Mouse (Mus musculus) forebrain, postnatal 0 days (tissue): ENCODE measurements around the gene Pced1b. TPM values are rescaled to one million over a fixed set of nuclear protein-coding genes. Genes with fewer than 3 reads are reported as not detected.

Experiments used
- ATAC-seq: fragments of 200-750 bp; cut with Nextera tagmentation; 2 replicates; pipeline ENCODE4 v1.8.0; 2017; ENCODE audit warnings: mild to moderate bottlenecking, moderate library complexity
- DNase-seq: peaks from one replicate; pipeline ENCODE4 v3.0.0-alpha.2; 2015
- H3K27ac ChIP-seq: fragments of 300-500 bp; sonication (generic); 2 replicates; pipeline ENCODE4 v1.5.1; 2014; ENCODE audit warnings: low read depth, mild to moderate bottlenecking, antibody characterized with exemption, low read length, moderate library complexity, mixed read lengths
- H3K27me3 ChIP-seq: fragments of 300-500 bp; sonication (generic); 2 replicates; pipeline ENCODE4 v1.6.1; 2014; ENCODE audit warnings: mild to moderate bottlenecking, low read length, mixed read lengths; ENCODE audit not compliant: insufficient read depth
- H3K36me3 ChIP-seq: fragments of 300-500 bp; sonication (generic); 2 replicates; pipeline ENCODE4 v1.6.1; 2014; ENCODE audit warnings: mild to moderate bottlenecking, moderate library complexity; ENCODE audit not compliant: insufficient read depth
- H3K4me1 ChIP-seq: fragments of 300-500 bp; sonication (generic); 2 replicates; pipeline ENCODE4 v1.6.1; 2014; ENCODE audit warnings: antibody characterized with exemption; ENCODE audit not compliant: insufficient read depth
- H3K4me2 ChIP-seq: fragments of 300-500 bp; sonication (generic); 2 replicates; pipeline ENCODE4 v1.6.1; 2014; ENCODE audit warnings: low read depth, mild to moderate bottlenecking, moderate library complexity
- H3K4me3 ChIP-seq: fragments of 300-500 bp; sonication (generic); 2 replicates; pipeline ENCODE4 v1.5.1; 2014; ENCODE audit warnings: low read depth, low read length, mixed read lengths
- H3K9ac ChIP-seq: fragments of 300-500 bp; sonication (generic); 2 replicates; pipeline ENCODE4 v1.6.1; 2014; ENCODE audit warnings: mild to moderate bottlenecking
- H3K9me3 ChIP-seq: fragments of 300-500 bp; sonication (generic); 2 replicates; pipeline ENCODE4 v1.6.1; 2016; ENCODE audit warnings: low read length
- CTCF ChIP-seq: sonication (generic); IDR thresholded peaks from 2 replicates; pipeline ENCODE4 v1.5.1; 2016; ENCODE audit warnings: antibody characterized with exemption, control low read depth, low read depth
- whole genome bisulfite sequencing: fragments of 180-500 bp; shearing (Covaris S2); extraction: QIAGEN DNeasy Blood & Tissue Kit; methylation state at CpG from one replicate; pipeline ENCODE4 v1.1.7; 2014; 5-methylcytosine and 5-hydroxymethylcytosine counted together
- polyA plus RNA-seq: library from polyadenylated mRNA; unstranded; fragments of >200 nt; fragmentation: Nextera tagmentation; extraction: Ambion mirVana; gene quantifications from 2 replicates; pipeline ENCODE4 v1.2.1, GENCODE M21; 2015
- total RNA-seq: library from RNA; depleted of rRNA; stranded (reverse); fragments of >200 nt; gene quantifications from 2 replicates; pipeline ENCODE4 v1.2.3, GENCODE M21; 2014; rRNA removed

The Pced1b gene
- total and polyA plus RNA-seq, 2 experiments from 2014 or later, result 4.4 to 6.9 TPM

DNA sequence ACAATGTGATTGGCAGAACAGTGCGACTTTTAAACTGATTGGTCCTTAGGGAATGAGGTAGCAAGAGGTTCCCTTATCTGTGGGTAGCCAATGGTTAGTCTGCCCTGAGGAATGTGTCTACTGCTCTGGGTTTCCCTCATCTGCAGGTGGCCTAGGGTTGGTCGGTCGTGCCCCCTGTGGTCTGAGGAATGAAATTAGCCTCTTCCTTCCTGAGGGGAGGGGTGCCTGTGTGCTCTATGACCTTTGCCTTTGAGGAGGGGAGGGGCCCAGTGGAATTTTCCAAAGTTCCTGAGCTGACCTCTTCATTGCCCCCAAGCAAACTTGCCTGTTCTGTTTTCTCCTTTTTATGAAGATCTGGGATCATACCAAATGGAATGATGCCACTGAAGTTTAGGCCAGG, 174.6 kb downstream of the Pced1b start:
- Histone ChIP-seq H3K27me3 (no peaks in the 10 kb centered on the region), H3K4me3 (no peak overlapping the region), H3K4me2 (no peak overlapping the region), H3K9me3 (no peaks in the 10 kb centered on the region), H3K9ac (no peak overlapping the region), H3K36me3 (no peaks in the 10 kb centered on the region), H3K27ac (no peak overlapping the region), H3K4me1 (no peaks in the 10 kb centered on the region)
- 74% methylated on average over 3 of the region's 3 CpGs for WGBS
- no peak for TF ChIP-seq CTCF
- DNase-seq (no peak), ATAC-seq (no peak)

- no peak for ATAC-seq
- no peak for TF ChIP-seq CTCF
- 84% methylated on average over 4 of the region's 4 CpGs for WGBS
Measured at GRCm38 (mm10) chr15:97422212-97422944, 175.5 kb downstream of the Pced1b start.

DNA sequence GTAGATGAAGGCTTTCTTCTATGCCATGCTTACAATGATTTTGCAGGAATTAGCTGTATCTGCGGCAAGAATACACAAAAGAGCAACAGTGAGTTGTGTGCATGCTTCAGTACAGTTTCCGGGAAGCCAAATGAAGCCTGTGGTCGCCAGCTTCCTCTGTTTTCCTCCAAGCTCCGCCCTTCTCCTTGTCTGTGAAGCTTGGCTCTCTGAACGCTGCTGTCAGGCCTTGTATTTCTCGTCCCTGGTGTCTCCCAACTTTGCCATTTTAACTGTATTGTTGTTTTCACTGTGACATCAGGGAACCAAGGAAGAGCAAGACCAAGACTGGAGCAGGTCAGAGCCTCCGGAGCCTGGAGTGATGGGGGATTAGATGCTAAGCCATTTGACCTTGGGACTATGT, 177.5 kb downstream of the Pced1b start:
- WGBS, result 51% methylated on average over 7 of the region's 7 CpGs
- Histone ChIP-seq H3K4me3 (no peak overlapping the region), H3K27ac (no peak overlapping the region), H3K36me3 (no peaks in the 10 kb centered on the region), H3K9ac (no peak overlapping the region), H3K27me3 (no peaks in the 10 kb centered on the region), H3K4me1 (no peaks in the 10 kb centered on the region), H3K9me3 (no peaks in the 10 kb centered on the region), H3K4me2 (no peak overlapping the region)
- no peak for ATAC-seq
- no peak for TF ChIP-seq CTCF
- DNase-seq, result no peak

More at GRCm38 (mm10) chr15:97422212-97422944, 175.5 kb downstream of the Pced1b start:
- H3K4me2 ChIP-seq, result no peak overlapping the region
- no peaks in the 10 kb centered on the region for H3K27me3 ChIP-seq
- no peaks in the 10 kb centered on the region for H3K4me1 ChIP-seq
- no peaks in the 10 kb centered on the region for H3K9me3 ChIP-seq
- H3K36me3 ChIP-seq, result no peaks in the 10 kb centered on the region
- no peak overlapping the region for H3K9ac ChIP-seq
- no peak overlapping the region for H3K27ac ChIP-seq
- DNase-seq, result peak; percentile 9
- H3K4me3 ChIP-seq, result no peak overlapping the region

- no peak for TF ChIP-seq CTCF
- Histone ChIP-seq H3K9ac (no peak overlapping the region), H3K27me3 (no peaks in the 10 kb centered on the region), H3K4me2 (no peak overlapping the region), H3K27ac (no peak overlapping the region), H3K36me3 (no peaks in the 10 kb centered on the region), H3K4me1 (no peaks in the 10 kb centered on the region), H3K9me3 (no peaks in the 10 kb centered on the region), H3K4me3 (no peak overlapping the region)
- DNase-seq (no peak), ATAC-seq (no peak)
- 84% methylated on average over 3 of the region's 3 CpGs for WGBS
Measured at GRCm38 (mm10) chr15:97424961-97425360, 178.1 kb downstream of the Pced1b start.

GRCm38 (mm10) chr15:97429201-97429900, 182.4 kb downstream of the Pced1b start:
- H3K4me2 ChIP-seq, result no peak overlapping the region
- H3K27ac ChIP-seq, result no peak overlapping the region
- H3K27me3 ChIP-seq, result no peaks in the 10 kb centered on the region
- TF ChIP-seq CTCF, result no peak
- no peaks in the 10 kb centered on the region for H3K4me1 ChIP-seq
- H3K9me3 ChIP-seq, result no peaks in the 10 kb centered on the region
- H3K9ac ChIP-seq, result no peak overlapping the region
- DNase-seq (no peak), ATAC-seq (no peak)
- no peak overlapping the region for H3K4me3 ChIP-seq
- WGBS, result 89% methylated on average over 12 of the region's 12 CpGs
- no peaks in the 10 kb centered on the region for H3K36me3 ChIP-seq

DNA sequence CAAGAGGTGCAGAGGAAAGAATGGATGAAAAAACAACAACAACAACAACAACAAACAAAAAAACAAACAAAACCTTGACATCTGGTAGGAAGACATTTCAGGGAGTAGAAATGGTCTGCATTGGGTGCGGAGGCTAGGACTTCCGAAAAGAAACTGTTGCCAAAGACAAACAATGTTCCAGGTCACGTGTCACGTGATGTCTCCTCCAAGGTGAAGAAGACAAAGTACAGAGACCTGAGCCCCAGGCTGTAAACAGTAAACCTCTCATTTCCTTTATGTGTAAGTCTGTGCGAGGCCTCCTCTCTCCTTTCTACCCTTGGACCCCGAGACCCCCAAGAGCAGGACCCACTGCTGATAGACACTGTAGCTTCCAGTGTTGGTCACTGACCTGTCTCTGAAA, 184.6 kb downstream of the Pced1b start:
- DNase-seq (no peak), ATAC-seq (no peak)
- no peaks in the 10 kb centered on the region for H3K36me3 ChIP-seq
- no peak overlapping the region for H3K4me2 ChIP-seq
- H3K9me3 ChIP-seq, result no peaks in the 10 kb centered on the region
- H3K9ac ChIP-seq, result no peak overlapping the region
- no peak overlapping the region for H3K4me3 ChIP-seq
- H3K27me3 ChIP-seq, result no peaks in the 10 kb centered on the region
- no peak overlapping the region for H3K27ac ChIP-seq
- 92% methylated on average over 6 of the region's 6 CpGs for WGBS
- no peak for TF ChIP-seq CTCF
- no peaks in the 10 kb centered on the region for H3K4me1 ChIP-seq

GRCm38 (mm10) chr15:97432221-97432620, 185.3 kb downstream of the Pced1b start:
- no peak for DNase-seq
- ATAC-seq, result no peak
- Histone ChIP-seq H3K4me1 (no peaks in the 10 kb centered on the region), H3K36me3 (no peaks in the 10 kb centered on the region), H3K9me3 (no peaks in the 10 kb centered on the region), H3K4me2 (no peak overlapping the region), H3K27ac (no peak overlapping the region), H3K4me3 (no peak overlapping the region), H3K9ac (no peak overlapping the region), H3K27me3 (no peaks in the 10 kb centered on the region)
- WGBS, result 75% methylated on average over 4 of the region's 4 CpGs
- TF ChIP-seq CTCF, result no peak

Other genes starting within 250 kb of the Pced1b start
- gene Slc38a4, start 191.2 kb upstream of the Pced1b start, total RNA-seq, result 4.2 and 4.4 TPM in 2 replicates
- 2.8 TPM in 2 replicates for gene Slc38a4, start 191.2 kb upstream of the Pced1b start, polyA plus RNA-seq
- gene Amigo2, start 180 bp downstream of the Pced1b start, total RNA-seq, result 10.5 and 15.7 TPM in 2 replicates
- gene Amigo2, start 180 bp downstream of the Pced1b start, polyA plus RNA-seq, result 5.8 and 8.7 TPM in 2 replicates